In the genomic region with DNA sequence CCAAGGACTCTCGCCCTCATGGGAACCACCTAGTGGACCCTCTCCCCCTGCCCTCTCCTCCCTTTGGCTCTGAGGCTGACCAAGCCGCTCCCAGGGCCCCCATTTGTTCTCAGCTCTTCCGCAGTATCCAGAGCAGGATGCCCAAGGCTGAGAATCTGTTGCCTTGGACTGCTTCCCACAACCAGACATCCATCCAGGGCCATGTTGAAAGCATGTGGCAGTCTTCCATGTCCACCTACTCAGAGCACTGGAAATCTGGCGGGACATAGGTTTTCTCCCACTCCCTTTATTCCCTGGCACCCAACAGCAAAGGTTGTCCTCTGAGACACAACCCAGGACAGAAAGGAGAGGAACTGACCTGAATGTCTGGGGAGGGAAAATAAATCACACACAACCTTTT, we compare ENCODE assay signal across 22 mouse cellular contexts.
DNase-seq lines count a peak whose midpoint lies in the region; ATAC-seq lines count a peak whose summit lies in the region.
"Had no signal": no experiment of that assay in that cellular context is flagged by ENCODE, and none has a peak within 500 bp of the region (broad histone marks: within the 10 kb centered on the region; RNA-seq: fewer than 3 reads in every experiment).

No protein-coding gene starts in this region.

- WGBS in hindbrain, embryonic 13.5 days, result 84% methylated on average over 4 of the region's 4 CpGs
- 89% methylated on average over 4 of the region's 4 CpGs for WGBS in hindbrain, embryonic 10.5 days

- H3K9ac ChIP-seq in hindbrain, embryonic 13.5 days, result no peak overlapping the region
- H3K9ac ChIP-seq: heart, embryonic 15.5 days; hindbrain, embryonic 14.5 days; liver, embryonic 12.5 days; neural tube, embryonic 13.5 days; stomach, embryonic 15.5 days had no signal

- no peaks in the 10 kb centered on the region for H3K27me3 ChIP-seq in hindbrain, embryonic 13.5 days
- H3K27me3 ChIP-seq in hindbrain, embryonic 10.5 days (ENCODE audit: insufficient read depth, poor library complexity, severe bottlenecking), result no peaks in the 10 kb centered on the region
- H3K27me3 ChIP-seq: heart, embryonic 15.5 days; liver, embryonic 12.5 days; megakaryocyte, embryonic 14.5 days; neural tube, embryonic 13.5 days; stomach, embryonic 15.5 days had no signal

- no peak overlapping the region for H3K27ac ChIP-seq in hindbrain, embryonic 13.5 days
- no peak overlapping the region for H3K27ac ChIP-seq in hindbrain, embryonic 10.5 days
- H3K27ac ChIP-seq: embryonic facial prominence, embryonic 10.5 days; heart, embryonic 15.5 days; hindbrain, embryonic 14.5 days; limb, embryonic 10.5 days; liver, embryonic 12.5 days; neural tube, embryonic 13.5 days; stomach, embryonic 15.5 days had no signal

- no peaks in the 10 kb centered on the region for H3K36me3 ChIP-seq in hindbrain, embryonic 13.5 days
- H3K36me3 ChIP-seq in hindbrain, embryonic 10.5 days, result no peaks in the 10 kb centered on the region
- H3K36me3 ChIP-seq: embryonic facial prominence, embryonic 10.5 days; heart, embryonic 15.5 days; limb, embryonic 10.5 days; liver, embryonic 12.5 days; neural tube, embryonic 13.5 days; stomach, embryonic 15.5 days had no signal

- H3K4me1 ChIP-seq in hindbrain, embryonic 13.5 days (replicated peaks), result no peaks in the 10 kb centered on the region
- H3K4me1 ChIP-seq in hindbrain, embryonic 10.5 days (replicated peaks), result no peaks in the 10 kb centered on the region
- H3K4me1 ChIP-seq: embryonic facial prominence, embryonic 10.5 days; heart, embryonic 15.5 days; limb, embryonic 10.5 days; liver, embryonic 12.5 days; megakaryocyte, embryonic 14.5 days; neural tube, embryonic 13.5 days; stomach, embryonic 15.5 days had no signal

- H3K4me3 ChIP-seq in hindbrain, embryonic 13.5 days, result no peak overlapping the region
- no peak overlapping the region for H3K4me3 ChIP-seq in hindbrain, embryonic 10.5 days
- H3K4me3 ChIP-seq: embryonic facial prominence, embryonic 10.5 days; erythroblast, embryonic 14.5 days; heart, embryonic 15.5 days; limb, embryonic 10.5 days; liver, embryonic 12.5 days; megakaryocyte, embryonic 14.5 days; neural tube, embryonic 13.5 days; stomach, embryonic 15.5 days had no signal

- 0 out of 2 replicates have a peak, but pooled peaks have one; percentile 18 for ATAC-seq in hindbrain, embryonic 13.5 days (ENCODE audit: low FRiP score)
- ATAC-seq: forebrain, embryonic 16.5 days; intestine, postnatal 0 days; liver, embryonic 12.5 days had no signal

- intact Hi-C loops in left cerebral cortex, postnatal 14 days (cut with DNase I), result no loop called here

- H3K4me2 ChIP-seq in hindbrain, embryonic 13.5 days, result no peak overlapping the region
- H3K4me2 ChIP-seq: heart, embryonic 15.5 days; hindbrain, embryonic 14.5 days; liver, embryonic 12.5 days; neural tube, embryonic 13.5 days; stomach, embryonic 15.5 days had no signal

- no peaks in the 10 kb centered on the region for H3K9me3 ChIP-seq in hindbrain, embryonic 13.5 days
- H3K9me3 ChIP-seq in hindbrain, embryonic 10.5 days, result no peaks in the 10 kb centered on the region
- H3K9me3 ChIP-seq: embryonic facial prominence, embryonic 10.5 days; heart, embryonic 15.5 days; limb, embryonic 10.5 days; liver, embryonic 12.5 days; neural tube, embryonic 13.5 days; stomach, embryonic 15.5 days had no signal

- peak; percentile 4 for DNase-seq in adrenal gland, postnatal 10 days
- no peak for DNase-seq in adrenal gland, adult 8-10 months
- no peak for DNase-seq in hindbrain, embryonic 10.5 days (ENCODE audit: low spot score)
- DNase-seq in layer of hippocampus, adult 18-20 months (ENCODE audit: low spot score in 2 of 2), result peak; percentile 64 to 88
- DNase-seq in left cerebral cortex, postnatal 14 days (ENCODE audit: low spot score in 2 of 2), result peak; percentile 24 to 47
- DNase-seq in neural tube, embryonic 10.5 days (ENCODE audit: extremely low spot score, low spot score), result no peak
- DNase-seq in spleen, adult 18-20 months, result no peak
- DNase-seq: kidney, postnatal 14 days; lung, postnatal 10 days; thymus, postnatal 14 days had no signal

Comparison
In these comparisons a context has a peak if more than half of its experiments do, and no peak if none do; other contexts are left out.
1. DNase-seq: peak in adrenal gland, postnatal 10 days (single experiment), layer of hippocampus, adult 18-20 months (2 of 2) and left cerebral cortex, postnatal 14 days (2 of 2); none in adrenal gland, adult 8-10 months (single experiment), hindbrain, embryonic 10.5 days (single experiment), neural tube, embryonic 10.5 days (single experiment) and spleen, adult 18-20 months (0 of 2).